Mouse (Mus musculus) heart, postnatal 14 days (tissue): ENCODE results near the gene Pyroxd1. TPM values are rescaled to one million over a fixed set of nuclear protein-coding genes. Genes with fewer than 3 reads are reported as not detected.
"Not testable (repeated sequence)": the region's sequence is repeated elsewhere in the genome, so short reads cannot be mapped to it uniquely, and the experiment has no call there.

Experiments
- DNase-seq, 2 experiments: peaks; one replicate each; pipeline ENCODE4 v3.0.0; 2021 to 2022
- intact Hi-C: fragments of 180-260 bp; cut with DNase I; formaldehyde crosslinking; loops from one replicate; pipeline ENCODE4 v1.15.1; 2025
- long read RNA-seq, 2 experiments: library from polyadenylated mRNA; stranded (forward); transcript quantifications; one replicate each; pipeline ENCODE4 v2.0.0; 2021
- total RNA-seq, 2 experiments: library from RNA; stranded (reverse); gene quantifications; 2 replicates each; pipeline ENCODE4 v1.2.3; 2021

Pyroxd1 gene
- 1 to 10 TPM; 7.7 to 8.9 TPM for total RNA-seq
- long read RNA-seq, experiment 1, transcript Pyroxd1-201 (12 exons, 2,831 nt) = major isoform, 29 of 38 reads
- long read RNA-seq, experiment 1, partial matches to known transcripts = 1 of 38 reads
- long read RNA-seq, experiment 1, other reads (novel, unspliced or antisense) = 8 of 38 reads
- long read RNA-seq, experiment 2, transcript Pyroxd1-201 (12 exons, 2,831 nt) = major isoform, 17 of 30 reads
- long read RNA-seq, experiment 2, partial matches to known transcripts = 0 of 30 reads
- long read RNA-seq, experiment 2, other reads (novel, unspliced or antisense) = 13 of 30 reads

DNA sequence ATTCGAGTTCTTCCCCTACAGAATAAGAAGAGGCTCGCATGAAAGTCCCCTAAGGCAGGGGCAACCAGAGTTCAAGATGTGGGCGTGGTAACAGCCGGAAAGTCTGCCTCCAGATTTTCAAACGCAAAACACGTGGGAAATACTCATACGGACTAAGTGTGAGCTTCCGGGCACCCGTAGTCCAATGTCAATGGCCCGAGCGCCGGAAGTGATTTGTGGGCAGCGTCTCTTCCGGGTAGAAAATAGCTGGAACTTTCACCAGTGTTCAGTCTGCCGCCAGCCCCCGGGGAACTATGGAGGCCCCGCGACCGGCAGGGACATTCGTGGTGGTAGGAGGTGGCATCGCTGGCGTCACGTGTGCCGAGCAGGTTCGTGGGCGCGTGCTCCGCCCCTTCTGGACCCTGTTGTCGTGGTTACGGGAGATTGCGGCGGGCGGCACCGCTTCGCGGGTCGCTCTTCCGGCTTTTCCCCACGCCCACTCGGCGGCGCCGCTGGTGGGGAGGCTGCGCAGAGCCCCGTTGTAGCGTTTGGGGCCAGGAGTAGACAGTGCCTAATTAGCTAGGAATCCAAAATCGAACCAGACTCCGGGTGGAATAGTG is at the start of gene Pyroxd1:
Pyroxd1 (plus strand) TSS at position 215 of the 599 bp plus-strand sequence.
- intact Hi-C loops = loop anchor here (5.0 to 10.0 kb wide), 2 partner anchors 42 to 861 kb away; partner anchors contain the start of genes Golt1b and Recql
- DNase-seq = peak; percentile 77 to 78

DNA sequence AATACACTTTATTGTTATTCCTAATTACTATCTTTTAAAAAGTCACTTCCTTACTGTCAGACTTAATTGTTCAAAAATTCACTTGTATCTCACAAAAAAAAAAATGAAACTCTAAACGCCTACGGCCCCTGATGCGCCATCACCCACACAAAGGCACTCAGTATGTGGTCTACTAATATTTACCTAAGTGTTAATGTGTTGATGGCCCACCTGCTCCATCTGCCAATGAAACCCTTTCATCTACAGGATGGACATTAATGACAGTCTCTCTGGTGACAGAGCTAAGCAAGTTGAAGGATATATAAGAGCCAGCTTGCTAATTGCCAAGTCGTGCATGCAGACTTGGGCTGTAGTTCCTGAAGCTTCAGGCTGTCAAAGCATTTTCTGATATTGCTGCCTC is 47.4 kb upstream of the Pyroxd1 start, which contains the start of gene Iapp:
Iapp (plus strand) TSS at position 326 of the 400 bp plus-strand sequence.
- no peak for DNase-seq
- intact Hi-C loops = no loop called here

GRCm38 (mm10) chr6:142305076-142305475 is 40.4 kb upstream of the Pyroxd1 start:
- intact Hi-C loops = no loop called here
- DNase-seq = no peak

GRCm38 (mm10) chr6:142314285-142314684 is 31.2 kb upstream of the Pyroxd1 start:
- no peak for DNase-seq
- intact Hi-C loops = no loop called here

DNA sequence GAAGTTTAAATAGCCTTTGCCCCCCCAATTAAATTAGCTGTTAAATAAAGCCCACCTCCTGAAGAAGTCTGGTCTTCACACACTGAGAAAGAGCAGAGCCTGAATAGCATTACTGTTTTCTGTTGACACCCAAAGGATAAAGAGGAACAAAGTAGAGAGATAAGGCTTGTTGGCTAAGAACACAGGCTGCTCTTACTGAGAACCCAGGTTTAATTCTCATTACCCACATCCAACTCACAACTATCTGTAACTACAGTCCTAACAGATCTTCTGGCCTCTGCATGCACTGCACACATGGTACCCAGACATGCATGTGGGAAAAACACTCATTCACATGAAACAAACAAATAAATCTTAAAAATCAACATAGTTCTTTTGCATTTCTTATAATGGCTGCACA is 28.3 kb upstream of the Pyroxd1 start:
- intact Hi-C loops = no loop called here
- DNase-seq = no peak

GRCm38 (mm10) chr6:142322881-142323280 is 22.6 kb upstream of the Pyroxd1 start, which contains the start of gene Slco1a5:
Slco1a5 (minus strand) TSS chr6:142322981.
- intact Hi-C loops = no loop called here
- DNase-seq = no peak

- no peak for DNase-seq
- intact Hi-C loops = no loop called here
Observed at GRCm38 (mm10) chr6:142326598-142326997, 18.9 kb upstream of the Pyroxd1 start.

DNA sequence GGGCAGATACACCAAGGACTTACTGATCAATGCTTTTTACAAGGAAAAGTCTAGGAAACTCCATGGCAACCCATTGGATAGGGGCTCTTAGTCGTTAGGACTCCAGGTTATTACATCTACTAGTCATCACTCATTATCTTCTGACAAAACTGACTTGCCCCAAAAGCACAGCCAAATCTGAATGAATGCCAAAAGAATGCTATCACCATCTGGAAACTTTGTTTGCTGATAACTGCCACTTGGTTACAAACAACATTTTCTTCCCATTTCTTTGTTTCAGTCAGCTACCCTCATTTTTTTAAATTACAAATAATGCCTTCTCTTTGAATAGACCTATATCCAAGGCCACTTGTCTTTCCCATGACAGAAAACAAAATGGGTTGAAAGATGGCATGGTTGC is 16.3 kb upstream of the Pyroxd1 start:
- no peak for DNase-seq
- intact Hi-C loops = no loop called here

DNA sequence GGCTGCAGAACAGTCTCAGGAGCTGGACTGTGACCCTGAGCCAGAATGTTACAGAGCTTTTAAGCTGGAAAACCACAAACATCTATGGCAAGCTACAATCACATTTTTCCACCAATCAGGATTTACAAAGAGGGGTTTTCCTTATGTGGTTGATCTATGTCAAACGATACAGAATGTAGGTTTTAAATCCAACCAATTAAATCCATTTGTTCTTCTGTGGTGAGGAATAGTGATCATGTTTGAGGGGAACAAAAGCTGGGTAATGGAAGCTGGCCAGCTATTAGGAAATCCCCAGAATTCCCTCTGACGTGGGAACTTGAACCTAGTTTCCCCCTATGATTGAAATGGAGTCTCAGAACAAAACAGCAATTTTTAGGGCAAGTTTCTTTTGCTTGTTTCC is 6.5 kb upstream of the Pyroxd1 start:
- DNase-seq = no peak
- intact Hi-C loops = no loop called here

DNA sequence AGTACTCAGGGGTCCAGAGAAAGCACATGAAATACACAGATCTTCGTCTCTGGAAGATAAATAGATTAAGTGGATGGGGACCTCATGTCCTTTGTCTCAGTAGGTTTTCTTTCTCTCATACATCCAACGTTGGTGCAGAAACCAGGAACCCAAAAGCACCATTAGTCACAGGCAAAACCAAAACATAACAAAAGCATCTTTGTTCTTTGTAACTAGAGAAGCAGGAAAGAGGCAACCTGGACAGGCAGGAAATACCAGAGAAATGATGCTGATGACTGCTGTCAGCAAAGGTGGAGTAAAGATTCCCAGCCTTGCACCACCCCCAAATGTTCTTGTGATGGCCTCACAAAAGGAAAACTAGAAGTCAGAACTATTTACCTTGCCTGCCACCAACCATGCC is 5.9 kb upstream of the Pyroxd1 start:
- intact Hi-C loops = no loop called here
- DNase-seq = no peak

- DNase-seq = peak; percentile 19 to 48
- intact Hi-C loops = loop anchor here (10.0 kb wide), 1 partner anchor 859 kb away; no protein-coding TSS in a partner anchor
Observed at GRCm38 (mm10) chr6:142343561-142343960, 1.9 kb upstream of the Pyroxd1 start.

GRCm38 (mm10) chr6:142346181-142347110 is 992 bp downstream of the Pyroxd1 start:
- intact Hi-C loops = loop anchor here (5.0 to 10.0 kb wide), 2 partner anchors 41 to 862 kb away; partner anchors contain the start of genes Golt1b and Recql

DNA sequence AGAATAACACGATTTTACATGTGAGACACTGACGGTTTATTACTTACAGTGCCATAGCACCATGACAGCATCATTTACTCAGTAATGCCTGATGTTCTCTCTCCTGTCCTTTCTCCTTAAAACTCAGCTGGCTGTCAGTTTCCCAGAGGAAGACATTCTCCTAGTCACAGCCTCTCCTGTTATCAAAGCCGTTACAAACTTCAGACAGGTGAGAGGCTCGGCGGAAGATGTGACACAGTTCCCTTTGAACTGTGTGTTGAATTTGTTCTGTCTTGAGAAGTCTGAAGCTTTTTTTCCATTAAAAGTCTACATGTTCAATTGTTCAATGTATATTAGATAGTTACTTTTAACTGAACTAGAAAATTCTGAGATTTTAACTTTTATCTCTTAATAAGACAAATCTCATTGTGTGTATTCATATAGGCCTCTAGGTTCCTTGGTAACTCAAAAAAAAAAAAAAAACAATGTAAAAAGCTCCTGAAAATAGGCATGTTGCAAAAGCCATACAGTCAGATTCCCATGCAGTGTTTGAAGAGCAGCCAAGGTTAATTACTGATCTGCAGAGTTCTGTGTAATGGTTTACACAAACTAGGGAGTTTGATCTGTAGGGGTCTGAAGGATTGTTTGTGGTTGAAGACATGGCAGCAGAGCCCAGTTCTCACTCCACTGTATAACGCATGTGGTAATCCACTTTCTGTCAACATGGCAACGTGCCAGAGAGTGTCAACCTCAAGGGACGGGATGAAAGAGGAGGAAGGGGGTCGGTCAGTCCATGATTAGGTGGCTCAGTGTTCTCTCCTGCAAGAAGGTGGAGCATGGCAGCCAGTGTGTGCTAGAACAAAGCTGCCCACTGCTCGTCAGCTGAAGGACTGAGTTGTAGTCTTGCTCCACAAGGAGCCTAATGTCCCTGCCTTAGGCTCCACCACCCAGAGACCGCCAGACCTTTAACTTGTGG is 2.3 kb downstream of the Pyroxd1 start:
- intact Hi-C loops = loop anchor here (5.0 to 10.0 kb wide), 2 partner anchors 40 to 863 kb away; partner anchors contain the start of genes Golt1b and Recql

More at GRCm38 (mm10) chr6:142346181-142347110, 992 bp downstream of the Pyroxd1 start:
- no peak for DNase-seq

DNA sequence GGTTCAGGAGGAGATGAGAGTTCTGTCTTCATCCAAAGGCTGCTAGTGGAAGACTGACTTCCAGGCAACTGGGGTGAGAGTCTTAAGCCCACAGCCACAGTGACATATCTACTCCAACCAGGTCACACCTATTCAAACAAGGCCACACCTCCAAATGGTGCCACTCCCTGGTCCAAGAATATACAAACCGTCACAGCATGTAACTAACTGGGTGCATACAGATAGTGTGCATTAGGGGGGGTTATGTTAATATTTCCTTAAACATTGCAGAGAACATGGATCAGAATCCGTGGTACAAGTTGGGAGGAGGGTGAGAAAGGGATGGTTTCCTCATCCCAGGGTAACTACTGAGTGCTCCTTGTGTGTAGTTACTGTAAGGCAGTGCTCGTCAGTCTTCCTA is 6.6 kb downstream of the Pyroxd1 start:
- intact Hi-C loops, DNase-seq: not testable (repeated sequence)

More for the DNA sequence above, 2.3 kb downstream of the Pyroxd1 start:
- no peak for DNase-seq

DNA sequence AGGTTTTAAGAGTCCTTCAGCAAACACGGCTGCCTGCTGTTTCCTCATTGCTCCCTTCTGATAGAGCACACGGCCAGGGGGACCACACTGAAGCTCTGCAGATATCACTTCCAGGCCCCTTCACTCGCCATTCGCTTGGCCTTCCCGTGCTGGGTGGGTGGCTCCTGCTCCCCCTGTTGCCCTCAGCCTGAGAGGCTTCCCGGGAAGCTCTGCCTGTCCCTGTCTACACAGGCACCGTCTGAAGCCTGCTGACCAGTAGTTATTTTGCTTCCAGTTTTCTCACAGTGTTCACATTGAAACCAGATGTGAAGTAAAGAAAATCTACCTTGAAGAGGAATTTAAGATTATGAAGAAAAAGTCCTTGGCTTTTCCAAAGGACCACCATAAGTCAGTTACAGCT is 11.7 kb downstream of the Pyroxd1 start:
- no peak for DNase-seq
- intact Hi-C loops = loop anchor here (5.0 kb wide), 1 partner anchor 160 kb away; no protein-coding TSS in a partner anchor

DNA sequence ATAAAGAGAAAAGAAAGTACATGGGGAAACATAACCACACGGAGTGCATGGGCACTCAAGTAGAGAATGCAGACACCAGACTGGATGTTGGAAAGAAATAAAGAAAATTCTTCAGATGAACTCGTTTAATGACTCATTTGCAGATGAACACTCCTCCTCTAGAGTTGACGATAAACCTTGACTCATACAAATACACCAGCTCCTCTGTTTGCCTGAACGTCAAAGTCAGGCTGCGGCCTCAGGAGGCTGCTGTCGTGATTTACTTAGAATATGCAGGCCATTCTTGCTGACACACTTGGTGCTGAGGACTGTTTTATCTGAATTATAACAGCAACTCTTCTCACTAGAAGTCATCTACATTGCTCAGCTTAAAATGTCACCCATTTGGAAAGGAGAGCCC is 16.6 kb downstream of the Pyroxd1 start:
- no peak for DNase-seq
- intact Hi-C loops = no loop called here

DNA sequence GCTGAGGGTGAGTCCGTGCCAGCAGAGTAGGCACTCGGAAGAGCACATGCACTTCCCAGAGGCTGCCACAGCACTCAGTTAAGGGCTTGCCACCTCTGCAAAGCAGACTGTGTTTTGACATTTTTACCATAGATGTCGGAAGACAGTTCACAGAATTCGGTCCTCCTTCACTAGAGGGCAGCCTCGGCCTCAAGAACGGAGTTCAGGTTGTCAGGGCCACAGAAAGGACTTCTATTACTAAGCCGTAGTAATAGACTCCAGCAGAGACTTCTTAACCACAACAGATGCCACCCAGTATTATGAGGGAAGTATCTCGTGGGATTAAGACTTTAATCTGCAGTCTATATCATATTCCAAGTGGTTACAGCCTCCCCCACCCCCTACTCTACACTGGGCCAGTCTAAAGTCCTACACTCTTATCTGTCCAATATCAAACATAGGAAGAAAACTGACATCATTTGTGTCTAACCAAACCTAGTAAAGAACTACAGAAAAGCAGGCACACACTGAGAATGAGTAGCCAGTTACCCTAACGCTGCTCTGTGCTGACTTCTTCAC is 17.6 kb downstream of the Pyroxd1 start:
- intact Hi-C loops = no loop called here
- no peak for DNase-seq

DNA sequence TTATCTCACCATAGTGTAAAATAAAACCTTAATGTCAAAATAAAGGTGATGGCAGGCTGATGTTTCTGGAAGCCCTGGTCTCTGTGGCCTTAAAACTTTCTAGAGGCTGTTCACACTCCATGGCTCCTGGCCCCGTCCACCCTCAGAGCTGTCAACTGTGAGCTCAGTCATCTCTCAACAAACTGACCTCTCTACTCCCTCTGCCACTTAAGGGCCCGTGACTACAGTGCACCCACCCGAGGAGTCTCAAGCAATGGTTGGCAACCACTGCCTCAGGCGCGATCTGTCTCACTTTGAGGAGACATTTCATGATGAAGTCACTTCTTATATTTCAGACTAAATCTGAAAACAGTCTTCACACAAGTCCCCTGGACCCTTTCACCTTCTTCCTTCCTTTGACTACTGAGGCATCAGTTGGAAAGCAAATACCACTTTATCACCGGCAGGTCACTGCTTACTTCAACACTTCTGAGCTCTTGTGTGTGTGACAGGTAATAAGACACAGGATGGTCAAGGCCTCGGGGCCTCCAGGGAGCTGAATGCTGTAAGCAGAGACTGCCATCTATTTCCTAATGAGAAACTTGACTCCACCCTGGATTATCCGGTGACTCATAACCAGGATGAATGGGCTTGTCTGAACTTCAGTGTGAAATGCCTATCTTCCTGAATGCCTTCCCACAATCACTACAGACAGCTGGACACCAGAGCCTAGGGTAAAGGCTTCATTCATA is 20.5 kb downstream of the Pyroxd1 start:
- intact Hi-C loops = no loop called here
- DNase-seq = no peak
